Mouse (Mus musculus) layer of hippocampus, adult 8-10 months (tissue): ENCODE results near the gene Sft2d2. TPM values are rescaled to one million over a fixed set of nuclear protein-coding genes. Genes with fewer than 3 reads are reported as not detected.

Source experiments
- DNase-seq, 2 experiments: peaks; one replicate each; pipeline ENCODE4 v3.0.0; 2022; ENCODE audit warnings: low spot score in 2 of 2
- total RNA-seq, 4 experiments: library from RNA; stranded (reverse); gene quantifications; 2 replicates each; pipeline ENCODE4 v1.2.4; 2022

The Sft2d2 gene
- total RNA-seq, 4 experiments from 2014 or later, result 14.1 to 17.6 (median 14.9) TPM

DNA sequence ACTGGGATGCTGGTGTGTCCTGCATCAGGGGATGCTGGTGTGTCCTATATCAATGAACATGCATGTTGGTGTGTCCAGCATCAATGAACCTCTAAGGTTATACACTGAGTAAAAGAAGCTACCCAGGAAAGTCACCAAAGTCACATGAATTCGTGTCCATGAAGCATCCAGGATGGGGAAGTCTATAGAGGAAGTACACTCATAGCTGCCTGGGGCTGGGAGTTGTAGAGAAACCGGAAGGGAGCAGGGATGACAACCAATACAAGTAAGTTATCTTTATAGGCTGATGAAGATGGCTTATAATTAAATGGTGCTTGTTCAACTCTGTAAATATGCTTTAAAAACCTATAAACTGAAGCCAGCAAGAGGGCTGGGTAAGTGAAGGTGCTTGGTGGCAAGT, 60.4 kb downstream of the Sft2d2 start:
- DNase-seq, result no peak

DNA sequence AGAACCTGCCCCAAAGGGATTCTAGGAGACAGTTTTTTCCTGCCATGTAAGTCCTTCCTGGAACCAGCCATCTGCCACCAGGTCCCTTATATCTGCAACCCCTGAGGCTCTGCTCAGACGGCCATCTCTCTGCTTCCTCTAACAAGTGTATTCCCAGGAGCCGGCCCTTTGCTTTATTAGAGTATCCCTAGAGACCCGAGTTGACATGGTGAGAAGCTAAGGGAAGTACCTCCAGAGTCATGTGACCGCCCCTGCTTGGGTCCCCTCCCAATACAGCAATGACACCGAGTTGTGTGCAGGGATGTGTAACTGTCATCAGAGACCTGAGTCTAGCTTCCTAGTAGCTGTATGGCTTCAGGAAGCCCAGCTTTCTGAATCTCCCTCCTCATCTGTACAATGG, 61.0 kb downstream of the Sft2d2 start:
- DNase-seq, result no peak

DNA sequence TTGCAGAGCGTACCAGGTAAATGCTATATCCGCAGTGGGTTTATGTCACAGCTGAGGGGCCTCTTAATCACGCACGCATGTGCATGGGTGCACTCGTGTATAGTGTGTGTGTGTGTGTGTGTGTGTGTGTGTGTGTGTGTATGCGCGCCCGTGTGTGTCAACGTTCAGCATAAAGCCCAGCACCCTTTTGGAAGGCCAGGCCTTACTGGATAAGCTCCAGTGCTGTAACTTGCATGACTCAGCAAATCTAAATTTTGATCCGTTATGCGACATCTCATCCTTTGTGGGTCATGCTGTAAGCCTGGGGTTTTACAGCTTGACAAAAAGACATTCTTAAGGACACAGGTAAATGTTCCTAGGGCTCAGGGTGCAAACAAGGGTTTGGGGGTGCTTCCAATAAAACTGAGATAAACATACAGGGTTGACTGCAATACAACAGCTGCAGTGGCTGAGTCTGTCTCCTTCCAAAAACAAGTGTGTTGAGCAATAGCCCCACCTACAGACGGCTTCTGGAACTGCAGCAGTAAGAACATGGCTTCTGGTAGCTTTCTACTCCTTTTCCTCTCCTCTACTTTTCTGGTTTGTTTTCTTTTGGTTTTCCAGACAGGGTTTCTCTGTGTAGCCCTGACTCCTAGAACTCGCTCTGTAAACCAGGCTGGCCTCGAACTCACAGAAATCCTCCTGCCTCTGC, 61.9 kb downstream of the Sft2d2 start:
- DNase-seq, result peak; percentile 73 to 92

DNA sequence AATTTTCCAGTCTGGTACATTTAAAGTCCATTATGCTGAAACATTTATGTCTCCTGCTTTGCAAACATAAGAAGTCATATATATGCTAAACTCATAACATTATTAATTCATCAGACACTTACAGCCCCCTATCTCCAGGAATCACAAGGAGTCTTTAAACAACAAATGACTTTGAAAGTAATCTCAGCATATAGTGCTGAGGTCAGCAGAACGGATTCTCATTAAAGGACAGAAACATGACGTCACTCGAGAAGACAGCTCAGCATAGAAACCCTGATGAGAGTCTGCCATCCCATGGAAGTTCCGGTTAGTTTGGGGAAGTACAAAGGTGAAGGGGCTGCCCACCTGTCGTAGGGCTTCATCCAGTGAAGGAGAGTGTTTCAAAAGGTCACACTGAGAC, 64.7 kb downstream of the Sft2d2 start:
- no peak for DNase-seq

Other genes starting within 250 kb of the Sft2d2 start
- gene Tbx19, start 33.7 kb downstream of the Sft2d2 start, total RNA-seq, result not detected
- gene Tiprl, start 42.6 kb upstream of the Sft2d2 start, total RNA-seq, result 10 to 100 TPM; 59.9 to 71.1 (median 65.2) TPM
- gene Gpr161, start 101.4 kb upstream of the Sft2d2 start, total RNA-seq, result 10 to 100 TPM; 48.2 to 76.2 (median 62.3) TPM